Mouse (Mus musculus) olfactory bulb, adult 2 months (tissue): Measurements from ENCODE around the gene Hps5.

Experiments used
- CTCF ChIP-seq: fragments of 200-500 bp; IDR thresholded peaks from 2 replicates; pipeline ENCODE4 v1.5.1; 2012; ENCODE audit warnings: low read depth, mild to moderate bottlenecking, low read length, moderate library complexity; ENCODE audit not compliant: insufficient read depth
- POLR2A ChIP-seq: fragments of 200-500 bp; IDR thresholded peaks from 2 replicates; pipeline ENCODE4 v1.6.1; 2012; ENCODE audit warnings: mild to moderate bottlenecking, low read depth, low read length, moderate library complexity; ENCODE audit not compliant: insufficient read depth

DNA sequence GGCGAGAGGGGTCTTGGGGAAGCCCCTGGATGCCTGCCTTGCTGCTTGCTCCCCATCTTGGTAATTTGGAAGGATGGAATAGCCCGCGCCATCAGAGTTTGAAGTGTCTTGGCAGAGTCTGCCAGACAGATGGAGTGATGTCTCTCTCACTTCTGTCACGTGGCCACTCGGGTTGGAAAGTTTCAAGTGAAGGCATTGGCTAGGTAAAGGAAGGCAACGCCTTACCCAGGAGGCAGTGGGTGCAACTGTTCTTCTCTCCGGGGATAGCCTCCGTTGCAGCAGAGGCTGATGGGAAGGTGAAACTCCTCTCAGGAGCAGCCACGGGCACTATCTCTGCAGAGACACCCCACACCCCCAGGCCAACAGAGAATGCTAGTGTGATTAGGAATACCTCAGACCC, 75.4 kb downstream of the Hps5 start:
- TF ChIP-seq POLR2A (no peak), CTCF (no peak)
